Mouse (Mus musculus) liver, embryonic 14.5 days (tissue): Measurements from ENCODE around the gene Mc3r. TPM values are rescaled to one million over a fixed set of nuclear protein-coding genes. Genes with fewer than 3 reads are reported as not detected.

Experiments used
- ATAC-seq: fragments of 200-750 bp; cut with Nextera tagmentation; 2 replicates; pipeline ENCODE4 v1.8.0; 2017; ENCODE audit warnings: moderate number of reproducible peaks, mild to moderate bottlenecking, moderate library complexity; ENCODE audit not compliant: insufficient read depth
- DNase-seq, 3 experiments: peaks; one replicate each; pipeline ENCODE4 v3.0.0-alpha.2; 2012 to 2013; ENCODE audit warnings: low read depth in 3 of 3, low spot score in 3 of 3
- H3K27ac ChIP-seq: fragments of 300-500 bp; sonication (generic); 2 replicates; pipeline ENCODE4 v1.5.1; 2014; ENCODE audit warnings: moderate library complexity, mild to moderate bottlenecking, control low read depth, inconsistent platforms
- H3K27me3 ChIP-seq: fragments of 300-500 bp; sonication (generic); 2 replicates; pipeline ENCODE4 v1.6.1; 2014; ENCODE audit warnings: mild to moderate bottlenecking, low read length, moderate library complexity; ENCODE audit not compliant: control insufficient read depth, insufficient read depth
- H3K36me3 ChIP-seq: fragments of 300-500 bp; sonication (generic); replicated peaks from 2 replicates; pipeline ENCODE4 v1.6.1; 2014; ENCODE audit warnings: low read depth; ENCODE audit not compliant: control insufficient read depth, insufficient read depth
- H3K4me1 ChIP-seq, 2 experiments: fragments of 200-500 bp in 1 of 2; fragments of 300-500 bp in 1 of 2; sonication (generic) in 1 of 2; replicated peaks; 2 replicates each; pipeline ENCODE4 v1.6.1; 2012 to 2014; ENCODE audit warnings: antibody characterized with exemption in 1 of 2, inconsistent platforms in 1 of 2, low read length in 1 of 2; ENCODE audit not compliant: control insufficient read depth in 2 of 2, insufficient read depth in 2 of 2
- H3K4me2 ChIP-seq: fragments of 300-500 bp; sonication (generic); 2 replicates; pipeline ENCODE4 v1.6.1; 2014; ENCODE audit warnings: low read depth, mild to moderate bottlenecking, control low read depth, moderate library complexity
- H3K4me3 ChIP-seq, 2 experiments: fragments of 200-500 bp in 1 of 2; fragments of 300-500 bp in 1 of 2; sonication (generic) in 1 of 2; 2 replicates each; pipeline ENCODE4 v1.5.1; 2012 to 2014; ENCODE audit warnings: low read depth in 2 of 2, low read length in 2 of 2, mild to moderate bottlenecking in 2 of 2, control low read depth in 1 of 2, inconsistent platforms in 1 of 2, moderate library complexity in 1 of 2; ENCODE audit not compliant: insufficient read depth in 1 of 2
- H3K9ac ChIP-seq: fragments of 300-500 bp; sonication (generic); replicated peaks from 2 replicates; pipeline ENCODE4 v1.6.1; 2014; ENCODE audit warnings: mild to moderate bottlenecking, control low read depth, moderate library complexity
- H3K9me3 ChIP-seq: fragments of 300-500 bp; sonication (generic); 2 replicates; pipeline ENCODE4 v1.6.1; 2016; ENCODE audit warnings: low read length, mixed read lengths; ENCODE audit not compliant: control insufficient read depth
- CTCF ChIP-seq: IDR thresholded peaks from 2 replicates; pipeline ENCODE4 v1.5.1; 2016; ENCODE audit warnings: antibody characterized with exemption, low read depth, control low read depth
- EP300 ChIP-seq: IDR thresholded peaks from 2 replicates; pipeline ENCODE4 v1.6.1; 2016; ENCODE audit warnings: antibody characterized with exemption, low read depth
- WGBS: fragments of 180-500 bp; shearing (Covaris S2); extraction: QIAGEN DNeasy Blood & Tissue Kit; methylation state at CpG from one replicate; pipeline ENCODE4 v1.1.7; 2014; ENCODE audit not compliant: insufficient replicate concordance; 5-methylcytosine and 5-hydroxymethylcytosine counted together
- polyA plus RNA-seq, 2 experiments: library from polyadenylated mRNA; depleted of rRNA in 1 of 2; stranded (reverse) in 1 of 2; unstranded in 1 of 2; fragments of >200 nt; fragmentation: Nextera tagmentation in 1 of 2; extraction: Ambion mirVana in 1 of 2; gene quantifications; 2 replicates each; pipeline versions ENCODE4 v1.2.1 to v1.2.3; 2012 to 2014

Mc3r gene
- polyA plus RNA-seq, 2 experiments = not detected

DNA sequence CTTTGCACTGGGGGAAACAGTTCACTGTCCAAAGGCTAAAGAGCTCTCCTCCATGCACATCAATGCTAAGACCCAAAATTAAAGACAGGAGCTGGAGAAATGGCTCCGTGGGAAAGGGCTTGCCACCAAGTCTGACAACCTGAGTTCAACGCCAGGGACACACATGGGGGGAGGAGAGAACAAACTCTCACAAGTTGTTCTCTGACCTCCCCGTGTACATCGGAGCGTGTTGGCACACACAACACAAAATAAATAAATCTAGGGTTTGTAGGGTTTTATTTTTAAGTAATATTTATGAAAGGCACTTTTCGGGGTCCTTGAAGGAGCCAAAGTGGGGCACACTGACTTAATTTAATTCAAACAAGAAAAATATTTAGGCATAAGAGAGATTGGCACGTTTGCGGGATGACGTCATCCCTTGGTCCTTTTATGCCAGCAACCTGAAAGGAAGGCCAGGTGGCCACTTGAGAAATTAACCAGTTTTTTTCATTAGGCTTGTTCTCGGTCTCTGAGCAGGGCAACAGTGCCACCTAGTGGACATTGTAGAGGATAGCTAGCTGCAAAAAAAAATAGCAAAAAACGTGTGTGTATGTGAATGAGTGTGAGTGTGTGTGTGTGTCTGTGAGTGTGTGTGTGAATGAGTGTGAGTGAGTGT is 32.7 kb upstream of the Mc3r start:
- no peak overlapping the region for H3K27ac ChIP-seq
- no peak overlapping the region for H3K9ac ChIP-seq
- H3K4me2 ChIP-seq = no peak overlapping the region
- no peaks in the 10 kb centered on the region for H3K9me3 ChIP-seq
- H3K4me1 ChIP-seq = no peaks in the 10 kb centered on the region
- DNase-seq (peak; percentile 26 to 46 (median 34)), ATAC-seq (no peak)
- no peak overlapping the region for H3K4me3 ChIP-seq
- 35% methylated on average over 11 of the region's 11 CpGs for WGBS
- H3K36me3 ChIP-seq = no peaks in the 10 kb centered on the region
- H3K27me3 ChIP-seq = no peaks in the 10 kb centered on the region
- TF ChIP-seq CTCF = peak; percentile 84
- no peak for TF ChIP-seq EP300

DNA sequence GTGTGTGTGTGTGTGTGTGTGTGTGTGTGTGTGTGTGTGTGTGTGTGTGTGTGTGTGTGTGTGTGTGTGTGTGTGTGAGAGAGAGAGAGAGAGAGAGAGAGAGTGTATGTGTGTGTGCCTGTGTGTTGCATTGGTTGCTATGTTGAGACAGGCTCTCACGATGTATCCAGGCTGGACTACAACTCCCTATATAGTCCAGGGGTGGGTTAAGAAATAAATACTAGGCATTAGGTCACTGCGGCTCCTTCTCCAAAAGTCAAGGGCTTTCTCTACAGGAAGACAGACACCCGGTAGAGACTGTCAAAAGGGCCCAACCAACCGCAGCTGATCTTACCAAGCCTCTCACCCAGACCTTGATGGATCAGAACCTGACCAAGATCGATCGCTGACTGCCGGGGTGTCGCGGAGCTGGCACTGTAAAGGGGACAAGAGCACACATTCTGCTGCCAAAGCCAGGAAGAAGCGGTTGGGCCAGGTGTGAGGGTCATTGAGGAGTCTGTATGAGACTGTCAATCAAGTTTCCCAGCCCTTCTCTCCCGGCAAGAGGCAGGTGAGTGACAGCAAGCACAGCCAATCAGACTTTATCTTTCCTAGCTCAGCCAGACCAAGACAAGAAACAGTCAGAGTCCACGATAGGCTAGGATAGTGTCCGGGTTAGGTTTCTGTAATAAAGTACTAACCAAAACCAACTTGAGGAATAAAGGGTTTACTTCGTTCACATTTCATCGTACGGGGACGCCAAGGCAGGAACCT is 32.0 kb upstream of the Mc3r start:
- Histone ChIP-seq H3K27me3 (no peaks in the 10 kb centered on the region), H3K4me2 (no peak overlapping the region), H3K9ac (no peak overlapping the region), H3K9me3 (no peaks in the 10 kb centered on the region), H3K4me3 (no peak overlapping the region), H3K36me3 (no peaks in the 10 kb centered on the region), H3K27ac (no peak overlapping the region), H3K4me1 (no peaks in the 10 kb centered on the region)
- DNase-seq = no peak
- no peak for TF ChIP-seq EP300
- 56% methylated on average over 17 of the region's 17 CpGs for WGBS
- ATAC-seq = no peak

DNA sequence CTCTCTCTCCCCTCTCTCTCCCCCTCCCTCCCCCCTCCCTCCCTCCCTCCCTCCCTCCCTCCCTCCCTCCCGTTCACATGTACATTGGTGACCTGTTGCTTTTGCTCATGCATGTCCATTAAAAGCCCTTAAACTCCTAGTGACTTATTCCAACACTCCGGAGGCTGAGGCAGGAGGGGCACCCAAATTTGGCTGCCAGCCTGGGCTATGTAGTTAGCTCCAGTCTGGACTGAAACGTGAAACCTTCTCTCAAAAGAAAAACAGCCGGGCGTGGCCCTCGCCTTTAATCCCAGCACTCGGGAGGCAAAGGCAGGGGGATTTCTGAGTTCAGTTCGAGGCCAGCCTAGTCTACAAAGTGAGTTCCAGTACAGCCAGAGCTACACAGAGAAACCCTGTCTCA is 30.4 kb upstream of the Mc3r start:
- Histone ChIP-seq H3K36me3 (no peaks in the 10 kb centered on the region), H3K4me2 (no peak overlapping the region), H3K27me3 (no peaks in the 10 kb centered on the region), H3K4me3 (no peak overlapping the region), H3K4me1 (no peaks in the 10 kb centered on the region), H3K9ac (no peak overlapping the region), H3K27ac (no peak overlapping the region), H3K9me3 (no peaks in the 10 kb centered on the region)
- WGBS = 41% methylated on average over 7 of the region's 8 CpGs
- DNase-seq (no peak), ATAC-seq (no peak)
- no peak for TF ChIP-seq CTCF
- TF ChIP-seq EP300 = no peak

DNA sequence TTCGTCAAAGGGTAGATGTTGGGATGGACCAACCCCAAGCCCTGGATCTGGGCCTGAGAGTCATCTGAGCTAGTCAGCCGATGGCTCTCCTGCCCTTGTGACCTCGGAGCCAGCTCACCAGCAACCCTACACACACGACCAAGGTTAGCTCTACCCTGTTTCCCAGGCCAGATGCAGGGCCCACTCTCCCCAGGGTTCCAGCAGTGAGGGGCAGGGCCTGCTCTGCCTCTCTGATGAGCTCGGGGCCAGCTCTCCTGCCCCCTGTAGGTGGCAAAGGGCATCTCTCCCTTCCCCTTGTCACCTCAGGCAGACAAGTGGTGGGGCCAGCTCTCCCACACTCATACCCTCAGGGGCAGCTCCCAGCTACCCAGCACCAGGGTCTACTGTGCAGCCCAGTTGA is 29.1 kb upstream of the Mc3r start:
- Histone ChIP-seq H3K9me3 (no peaks in the 10 kb centered on the region), H3K4me3 (no peak overlapping the region), H3K27me3 (no peaks in the 10 kb centered on the region), H3K4me1 (no peaks in the 10 kb centered on the region), H3K4me2 (no peak overlapping the region), H3K27ac (no peak overlapping the region), H3K36me3 (no peaks in the 10 kb centered on the region), H3K9ac (no peak overlapping the region)
- no peak for TF ChIP-seq EP300
- peak; percentile 53 for TF ChIP-seq CTCF
- ATAC-seq = no peak
- 41% methylated on average over 5 of the region's 5 CpGs for WGBS
- DNase-seq = no peak

DNA sequence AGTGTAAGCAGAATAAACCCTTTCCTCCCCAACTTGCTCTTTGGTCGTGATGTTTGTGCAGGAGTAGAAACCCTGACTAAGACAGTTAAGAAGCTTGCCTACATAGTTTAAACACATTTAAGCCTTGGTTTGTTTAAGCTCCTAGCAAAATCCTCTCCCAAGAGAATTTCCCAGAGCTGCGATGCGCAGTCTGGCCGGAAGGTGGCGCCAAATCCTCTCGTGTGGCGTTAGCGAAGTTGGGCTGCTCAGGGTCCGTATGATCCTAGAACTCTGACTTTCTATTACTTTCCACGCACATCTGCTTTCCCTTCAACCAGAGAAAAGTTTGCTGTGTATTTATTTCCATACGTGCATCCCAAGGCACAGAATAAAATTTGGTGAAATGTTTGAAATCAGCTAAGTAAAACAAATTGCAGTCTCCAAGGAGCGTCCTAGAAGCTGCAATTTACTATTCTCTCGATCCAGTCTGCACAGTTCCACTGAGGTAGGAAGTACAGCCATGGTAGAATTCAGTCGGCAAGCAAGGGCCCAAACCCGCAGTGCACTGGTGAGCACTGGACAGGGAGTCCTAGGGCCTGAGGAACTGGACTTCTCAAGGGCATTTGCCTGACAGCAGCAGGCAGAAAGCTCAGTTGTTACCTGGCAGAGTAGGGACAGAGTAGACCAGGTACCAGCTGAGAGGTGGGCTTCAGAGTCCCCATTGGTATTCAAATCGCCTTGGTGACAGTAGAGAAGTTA is 26.5 kb upstream of the Mc3r start:
- H3K4me1 ChIP-seq = no peaks in the 10 kb centered on the region
- ATAC-seq = no peak
- no peak overlapping the region for H3K4me2 ChIP-seq
- H3K36me3 ChIP-seq = no peaks in the 10 kb centered on the region
- no peak overlapping the region for H3K4me3 ChIP-seq
- no peak overlapping the region for H3K27ac ChIP-seq
- WGBS = 8% methylated on average over 16 of the region's 16 CpGs
- H3K27me3 ChIP-seq = no peaks in the 10 kb centered on the region
- H3K9me3 ChIP-seq = no peaks in the 10 kb centered on the region
- no peak for TF ChIP-seq EP300
- peak; percentile 96 for TF ChIP-seq CTCF
- H3K9ac ChIP-seq = no peak overlapping the region
- peak in 1 of 3 experiments; percentile 16 for DNase-seq
